Mouse (Mus musculus): Measurements from ENCODE around the gene Marveld1. TPM values are rescaled to one million over a fixed set of nuclear protein-coding genes. Genes with fewer than 3 reads are reported as not detected.
A peak's percentile ranks its signal among the peaks of the same experiment; 100 is the strongest.

The Marveld1 gene
- total and polyA plus RNA-seq, 3 experiments = 9.7 to 24.4 TPM; not detected in 1

GRCm38 (mm10) chr19:42166130-42166529, 18.9 kb downstream of the Marveld1 start (continued):
- no peak for TF ChIP-seq GABPA (IDR thresholded peaks at IDR 0.05; ENCODE audit: low read depth, low read length)
- TF ChIP-seq ETS1 (IDR thresholded peaks at IDR 0.05; ENCODE audit: low read depth, low read length) = peak; percentile 35; the same call in 1 of the 2 replicates
- no peak for TF ChIP-seq TCF12 (IDR thresholded peaks at IDR 0.05; ENCODE audit: low read depth, low read length)
- TF ChIP-seq JUND (IDR thresholded peaks at IDR 0.05; ENCODE audit: low read depth, low read length) = peak; percentile 53; the same call in 1 of the 2 replicates
- no peak for TF ChIP-seq KAT2A (conservative IDR thresholded peaks at IDR 0.05; ENCODE audit: low read depth, low read length)
- no peak for TF ChIP-seq MYB (IDR thresholded peaks at IDR 0.05; ENCODE audit: low read depth, low read length)
- TF ChIP-seq NELFE (IDR thresholded peaks at IDR 0.05; ENCODE audit: low read depth, low read length) = no peak
- peak; percentile 94 for TF ChIP-seq SMC3 (IDR thresholded peaks at IDR 0.05; ENCODE audit: low read depth, low read length)
- TF ChIP-seq MXI1 (IDR thresholded peaks at IDR 0.05; ENCODE audit: low read depth, low read length) = 0 out of 2 replicates have a peak, but pooled peaks have one; percentile 46
- peak; percentile 97 for TF ChIP-seq RAD21 (IDR thresholded peaks at IDR 0.05; ENCODE audit: low read depth, low read length)
- no peak for TF ChIP-seq E2F4 (IDR thresholded peaks at IDR 0.05; ENCODE audit: borderline replicate concordance, low read depth, low read length)
- peak; percentile 89 for TF ChIP-seq ZC3H11A (IDR thresholded peaks at IDR 0.05; ENCODE audit: low read depth, low read length)
- no peak for TF ChIP-seq NRF1 (IDR thresholded peaks at IDR 0.05; ENCODE audit: insufficient read depth, low read depth, low read length, poor library complexity, severe bottlenecking)
- TF ChIP-seq UBTF (IDR thresholded peaks at IDR 0.05; ENCODE audit: borderline replicate concordance, insufficient read depth, low read depth, low read length) = no peak
- TF ChIP-seq TAL1 (IDR thresholded peaks at IDR 0.05; ENCODE audit: low read length) = no peak
- 0 out of 2 replicates have a peak, but pooled peaks have one; percentile 33 for TF ChIP-seq GATA1 (IDR thresholded peaks at IDR 0.05; ENCODE audit: low read depth, low read length)
- TF ChIP-seq HCFC1 (IDR thresholded peaks at IDR 0.05; ENCODE audit: low read depth, low read length) = peak; percentile 68
- 0 out of 2 replicates have a peak, but pooled peaks have one; percentile 37 for TF ChIP-seq ZMIZ1 (IDR thresholded peaks at IDR 0.05; ENCODE audit: low read depth, low read length)
- TF ChIP-seq CHD2 (IDR thresholded peaks at IDR 0.05; ENCODE audit: low read length) = no peak
- no peak; the same call in 1 of the 2 replicates for TF ChIP-seq MAZ (IDR thresholded peaks at IDR 0.05; ENCODE audit: low read depth, low read length)
- peak; percentile 68 for TF ChIP-seq ELF1 (IDR thresholded peaks at IDR 0.05; ENCODE audit: low read depth, low read length)
- TF ChIP-seq ZKSCAN1 (IDR thresholded peaks at IDR 0.05; ENCODE audit: low read depth, low read length) = no peak
- TF ChIP-seq MAFK (IDR thresholded peaks at IDR 0.05; ENCODE audit: borderline replicate concordance, low read depth, low read length) = no peak
- no peak for TF ChIP-seq POLR2A (IDR thresholded peaks at IDR 0.05; ENCODE audit: control insufficient read depth in 1 of 2, insufficient read depth in 1 of 2, low read depth in 1 of 2, low read length in 2 of 2, poor library complexity in 1 of 2)
- no peak for TF ChIP-seq MEF2A (IDR thresholded peaks at IDR 0.05; ENCODE audit: extremely low read depth, insufficient replicate concordance, low read depth, low read length, poor library complexity, severe bottlenecking)

All from MEL (cell line).